Mouse (Mus musculus) right cerebral cortex, adult 18-20 months (tissue): ENCODE results near the gene Fancm.
"Not testable (repeated sequence)": the region's sequence is repeated elsewhere in the genome, so short reads cannot be mapped to it uniquely, and the experiment has no call there.

ENCODE experiments used
- DNase-seq: peaks from one replicate; pipeline ENCODE4 v3.0.0; 2022; ENCODE audit warnings: mixed read lengths

The Fancm gene

DNA sequence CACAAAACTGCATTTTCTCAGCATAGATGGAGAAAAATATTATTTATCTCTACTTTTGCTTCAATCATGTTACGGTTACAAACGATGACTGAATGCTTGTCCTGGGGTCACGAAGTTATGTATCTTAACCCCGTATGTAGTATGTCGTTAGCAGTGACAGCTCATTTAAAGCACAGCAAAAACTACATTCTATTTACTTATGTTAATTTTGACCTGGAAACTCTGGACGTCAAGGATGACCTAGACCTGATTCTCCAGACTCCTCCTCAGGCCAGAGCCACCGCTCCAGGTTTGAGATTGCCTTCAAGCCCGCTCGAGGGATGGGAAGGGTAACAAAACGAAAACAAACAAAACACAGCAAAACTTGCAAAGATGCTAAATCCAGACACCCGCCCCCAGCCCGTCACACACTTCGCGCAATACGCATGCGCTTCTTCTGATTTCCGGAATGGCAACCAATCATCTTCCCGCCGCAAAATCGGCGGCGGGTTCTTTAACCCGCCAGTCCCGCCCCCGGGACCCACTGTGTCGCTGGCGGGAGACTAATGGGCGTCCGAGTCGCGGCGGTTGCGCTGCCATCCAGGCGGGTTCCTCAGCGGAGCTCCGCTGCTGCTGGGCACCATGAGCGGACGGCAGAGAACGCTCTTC is at the start of gene Fancm:
TSS of gene Fancm (plus strand) at position 519 of the 648 bp plus-strand sequence.
- peak; percentile 93 for DNase-seq

DNA sequence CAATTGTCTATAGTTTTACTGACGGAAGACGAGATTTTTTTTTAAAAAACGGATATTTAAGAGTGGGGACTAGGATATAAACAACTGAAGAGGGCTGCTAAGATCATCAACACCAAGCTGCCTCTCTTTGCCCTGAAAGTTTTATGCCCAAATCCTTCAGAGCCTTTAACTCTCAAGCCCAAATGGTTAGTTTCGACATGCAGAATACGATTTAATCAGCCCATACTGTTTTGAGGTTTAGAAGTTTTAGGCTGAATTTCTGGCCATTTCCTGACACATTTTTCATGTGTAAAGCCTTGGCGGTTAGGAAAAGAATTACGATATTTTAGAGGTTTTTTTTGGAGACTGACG is 39.6 kb upstream of the Fancm start:
- DNase-seq = no peak

DNA sequence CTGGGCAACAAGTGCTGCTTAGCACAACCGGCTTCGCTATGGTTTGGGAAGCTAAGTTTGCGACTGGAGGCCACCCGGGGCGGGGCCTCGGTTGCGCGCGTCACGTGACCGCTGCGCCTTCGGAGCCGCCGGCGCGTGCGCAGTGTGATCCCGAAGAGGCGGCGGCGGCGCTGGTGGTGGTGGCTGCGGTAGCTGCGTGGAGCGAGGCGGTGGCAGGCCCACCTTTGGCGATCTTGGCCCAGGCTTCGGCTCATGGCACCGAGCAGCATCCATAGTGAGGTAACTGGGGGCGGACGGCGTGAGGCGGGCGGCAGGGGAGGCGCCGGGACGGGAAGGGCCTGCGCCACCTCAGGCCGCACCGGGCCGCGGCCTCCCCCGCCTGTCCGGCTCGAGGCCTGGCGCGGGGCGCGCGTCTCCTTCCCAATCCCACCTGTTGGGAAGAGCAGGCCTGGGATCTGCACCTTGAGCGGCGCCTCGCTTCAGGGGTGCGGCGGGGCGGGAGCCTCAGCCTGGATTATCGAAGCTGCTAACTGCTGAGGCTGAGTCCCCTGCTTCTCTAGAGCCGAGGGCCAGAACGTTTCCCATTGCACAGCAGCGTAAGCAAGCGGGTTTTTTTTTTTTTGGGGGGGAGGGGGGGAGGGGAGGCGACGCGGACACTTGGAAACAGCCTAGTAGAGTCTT is 39.1 kb upstream of the Fancm start, which contains the start of gene Prpf39:
TSS of gene Prpf39 (plus strand) at position 144 of the 681 bp plus-strand sequence.
- peak; percentile 93 for DNase-seq

DNA sequence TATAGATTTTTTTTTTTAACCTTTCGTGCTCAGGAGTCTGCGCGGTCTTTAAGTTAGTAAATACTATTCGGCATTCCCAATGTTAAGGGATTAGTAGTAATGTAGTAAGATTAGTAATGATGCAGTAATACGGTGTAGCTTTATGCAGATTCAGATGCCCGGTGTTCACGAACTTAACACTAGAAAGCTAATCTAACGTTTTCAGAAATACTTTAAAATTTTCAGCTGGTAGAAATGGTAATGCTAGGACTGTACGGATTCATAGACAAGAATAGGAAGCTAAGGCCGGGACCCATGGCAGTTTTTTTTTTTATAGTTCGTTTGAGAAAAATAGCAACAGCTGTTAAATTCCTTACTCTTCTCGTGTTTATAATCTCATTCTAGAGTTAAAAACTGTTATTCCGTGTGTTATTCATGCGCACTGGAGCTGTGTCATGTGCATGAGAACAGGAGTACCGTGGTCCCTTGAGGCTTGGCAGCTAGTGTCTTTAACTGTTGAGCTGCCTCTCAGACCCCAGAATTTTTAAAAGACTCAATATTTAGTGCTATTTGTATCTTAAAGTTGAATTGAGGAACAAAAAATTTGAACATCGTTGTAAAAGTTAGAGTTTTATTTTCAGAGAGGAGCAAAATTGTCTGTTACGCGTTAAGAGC is 38.4 kb upstream of the Fancm start:
- DNase-seq = no peak

GRCm38 (mm10) chr12:65037546-65037937 is 37.9 kb upstream of the Fancm start:
- DNase-seq = no peak

DNA sequence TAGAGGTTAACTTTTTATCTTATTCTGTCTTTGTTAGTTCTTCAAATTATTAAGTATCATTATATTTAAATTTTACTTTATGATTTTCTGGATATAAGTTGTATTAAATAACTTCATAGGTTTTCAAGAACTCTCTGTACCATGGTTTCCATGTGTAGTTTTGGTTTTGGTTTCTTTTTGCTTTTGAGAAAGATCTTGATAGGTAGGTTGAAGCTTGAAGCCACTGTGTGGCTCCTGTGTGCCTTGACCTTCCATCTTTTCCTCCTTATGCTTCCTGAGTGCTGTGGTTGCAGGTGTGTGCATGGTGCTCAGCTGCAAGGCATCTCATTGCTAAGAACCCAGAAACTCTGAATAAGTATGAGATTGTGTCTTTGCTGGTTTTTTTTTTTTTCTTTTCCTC is 26.6 kb upstream of the Fancm start:
- DNase-seq = no peak

GRCm38 (mm10) chr12:65058203-65058602 is 17.2 kb upstream of the Fancm start:
- DNase-seq = no peak

GRCm38 (mm10) chr12:65061082-65061481 is 14.3 kb upstream of the Fancm start:
- no peak for DNase-seq

DNA sequence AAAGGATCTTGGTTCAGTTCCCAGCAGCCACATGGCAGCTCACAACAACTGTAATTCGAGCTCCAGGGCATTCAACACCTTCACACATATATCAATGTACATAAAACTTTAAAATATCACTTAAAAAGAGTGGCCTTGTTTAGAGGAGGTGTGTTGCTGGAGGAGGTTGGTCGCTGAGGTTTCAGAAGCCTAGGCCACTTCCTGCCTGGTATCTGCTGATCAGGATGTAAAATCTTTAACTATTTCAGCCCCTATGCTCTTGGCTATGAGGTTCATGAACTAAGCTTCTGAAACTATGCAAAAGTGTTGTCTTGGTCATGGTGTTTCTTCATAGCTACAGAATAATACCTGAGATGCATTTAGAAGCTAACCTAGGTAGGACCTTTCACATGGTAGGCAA is 10.2 kb upstream of the Fancm start:
- DNase-seq = no peak

DNA sequence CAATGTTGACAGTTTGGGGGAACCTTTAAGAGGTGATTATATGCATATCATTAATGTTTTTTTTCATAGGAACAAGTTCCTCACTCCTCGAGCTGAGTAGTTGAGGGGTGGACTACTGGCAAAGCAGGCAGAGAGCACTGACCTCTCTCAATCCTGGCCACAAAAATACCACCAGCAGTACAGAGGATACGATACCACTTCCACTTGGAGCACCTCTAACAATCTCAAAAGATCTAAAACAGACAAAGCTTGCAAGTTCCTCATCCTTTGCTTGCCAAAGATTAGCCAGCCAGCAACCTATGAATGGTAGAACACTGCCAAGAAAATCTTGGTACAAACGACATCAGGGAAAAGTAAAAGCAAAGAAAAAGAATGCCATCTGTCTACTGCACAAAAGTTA is 9.2 kb upstream of the Fancm start:
- no peak for DNase-seq

DNA sequence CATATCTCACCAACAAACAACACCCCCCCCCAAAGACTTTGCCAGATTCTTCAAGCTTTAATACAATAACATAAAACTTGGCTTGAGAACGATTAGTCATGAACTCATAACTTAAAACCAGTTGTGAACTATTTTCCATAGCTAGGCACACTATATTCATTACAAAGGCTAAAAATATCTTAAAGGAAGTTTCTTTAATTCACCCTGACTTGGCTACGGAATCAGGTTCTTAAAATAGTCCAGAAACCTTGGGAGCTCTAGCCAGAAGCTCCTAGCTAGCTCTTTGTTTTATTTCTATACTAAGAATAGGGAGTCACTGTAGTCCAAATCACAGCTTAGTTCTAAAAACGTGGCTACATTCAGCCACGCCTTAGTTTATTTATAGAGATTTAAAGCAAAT is 7.0 kb upstream of the Fancm start:
- DNase-seq = no peak

DNA sequence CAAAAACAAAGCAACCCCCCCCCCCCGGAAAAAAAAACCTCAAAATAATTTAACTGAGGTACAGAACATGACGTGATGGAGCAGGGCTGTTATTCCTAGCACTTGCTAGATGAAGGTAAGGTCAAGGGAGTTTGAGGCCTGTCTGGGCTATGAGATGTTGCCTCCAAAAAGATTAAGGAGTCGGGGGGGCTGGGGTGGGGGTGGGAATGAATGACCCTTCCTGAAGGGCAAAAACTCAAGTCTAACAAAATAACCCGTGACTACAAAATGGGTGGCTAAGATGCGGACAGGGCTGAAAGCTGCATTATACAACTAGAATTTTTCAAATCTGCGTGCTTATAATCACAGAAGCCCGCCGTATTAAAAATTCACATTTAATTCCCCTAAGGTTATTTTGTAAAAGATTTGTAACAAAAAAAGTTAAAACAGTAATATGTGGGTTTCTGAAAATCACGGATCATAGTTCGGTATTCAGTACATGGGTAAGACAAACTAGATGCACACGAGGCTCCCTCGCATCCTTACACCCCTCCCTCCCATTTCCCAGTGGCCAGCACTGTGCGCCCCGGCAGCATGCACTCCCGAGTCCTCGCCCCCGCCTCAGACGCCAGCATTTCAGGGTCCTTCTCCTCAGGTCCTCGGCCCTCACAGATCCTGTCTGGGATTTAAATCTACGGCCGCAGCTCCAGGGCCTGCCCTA is 2.3 kb upstream of the Fancm start:
- no peak for DNase-seq

DNA sequence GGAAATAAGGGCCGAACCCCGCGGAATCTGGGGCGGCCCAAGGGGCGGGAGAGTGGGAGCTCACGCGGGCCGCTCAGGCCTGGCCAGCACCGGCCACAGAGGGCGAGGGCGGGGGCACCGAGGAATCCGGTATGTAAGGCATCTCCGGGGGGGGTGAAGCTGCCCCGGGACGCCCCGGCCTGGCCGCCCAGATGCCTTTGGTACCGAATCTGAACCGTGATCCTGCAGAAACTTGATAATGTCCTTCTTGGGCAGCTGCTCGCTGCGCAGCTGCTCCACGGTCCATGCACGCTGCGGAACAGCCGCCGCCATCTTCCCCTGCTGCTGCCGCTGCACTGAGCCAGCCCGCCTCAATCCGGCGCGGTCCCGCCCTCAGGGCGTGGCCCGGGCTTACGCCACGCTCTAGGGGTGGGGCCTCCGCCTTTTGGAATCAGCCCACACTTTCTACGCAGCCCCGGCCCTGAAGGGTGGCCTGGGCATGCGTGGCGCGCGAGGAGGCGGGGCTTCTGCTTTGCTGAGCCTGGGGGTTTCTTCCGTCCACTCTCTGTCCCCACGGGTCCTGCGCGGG is 1.7 kb upstream of the Fancm start, which contains the start of gene Fkbp3:
TSS of gene Fkbp3 (minus strand) at position 397 of the 568 bp plus-strand sequence.
- DNase-seq = peak; percentile 98

- no peak for DNase-seq
Measured at GRCm38 (mm10) chr12:65074651-65075050, 752 bp upstream of the Fancm start.

DNA sequence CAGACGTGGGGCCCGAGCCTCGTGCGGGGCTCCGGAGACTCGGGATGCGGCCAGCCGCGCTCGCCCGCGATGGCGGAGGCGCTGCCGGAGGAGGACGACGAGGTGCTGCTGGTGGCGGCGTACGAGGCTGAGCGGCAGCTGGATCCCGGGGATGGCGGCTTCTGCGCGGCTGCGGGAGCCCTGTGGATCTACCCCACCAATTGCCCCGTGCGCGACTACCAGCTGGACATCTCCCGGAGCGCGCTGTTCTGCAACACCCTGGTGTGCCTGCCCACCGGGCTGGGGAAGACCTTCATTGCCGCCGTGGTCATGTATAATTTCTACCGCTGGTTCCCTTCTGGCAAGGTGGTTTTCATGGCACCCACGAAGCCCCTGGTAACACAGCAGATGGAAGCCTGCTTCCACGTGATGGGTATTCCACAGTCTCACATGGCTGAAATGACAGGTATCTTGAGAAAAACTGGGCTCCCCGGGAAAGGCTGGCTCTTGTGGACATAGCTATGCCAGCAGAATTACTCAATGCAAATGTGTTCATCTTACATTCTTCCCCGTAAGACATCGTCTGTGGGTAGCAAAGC is 419 bp downstream of the Fancm start:
- no peak for DNase-seq

DNA sequence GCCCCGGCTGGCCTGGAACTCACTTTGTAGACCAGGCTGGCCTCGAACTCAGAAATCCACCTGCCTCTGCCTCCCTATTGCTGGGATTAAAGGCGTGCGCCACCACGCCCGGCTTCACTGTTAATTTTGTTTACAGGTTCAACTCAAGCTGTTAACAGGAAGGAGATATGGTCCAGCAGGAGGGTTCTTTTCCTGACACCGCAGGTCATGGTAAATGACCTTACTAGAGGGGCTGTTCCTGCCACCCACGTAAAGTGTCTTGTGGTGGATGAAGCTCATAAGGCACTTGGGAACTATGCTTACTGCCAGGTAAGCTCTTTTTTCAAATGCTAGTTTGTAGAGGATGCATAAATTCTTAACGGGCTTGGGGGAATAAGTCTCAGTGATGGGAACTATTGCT is 1.5 kb downstream of the Fancm start:
- DNase-seq = no peak

DNA sequence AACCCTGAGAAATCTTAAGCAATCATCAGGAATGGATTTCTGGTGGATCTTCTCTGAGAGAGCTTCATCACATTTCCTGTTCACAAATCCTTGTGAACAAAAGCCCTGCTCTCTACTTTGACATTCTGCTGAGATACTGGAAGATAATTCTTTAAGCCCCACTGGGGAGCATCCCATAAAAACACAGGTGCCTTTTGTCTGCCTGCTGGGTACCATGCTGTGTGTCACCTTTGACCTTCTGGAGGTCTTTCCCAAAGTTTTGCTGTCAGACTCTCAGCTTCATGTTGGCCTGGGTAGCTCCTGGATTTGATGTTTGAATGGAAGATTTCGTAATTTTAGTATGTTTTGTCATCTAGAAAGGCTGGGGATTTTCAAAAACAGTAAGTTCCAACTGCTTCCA is 33.3 kb downstream of the Fancm start:
- DNase-seq = no peak

DNA sequence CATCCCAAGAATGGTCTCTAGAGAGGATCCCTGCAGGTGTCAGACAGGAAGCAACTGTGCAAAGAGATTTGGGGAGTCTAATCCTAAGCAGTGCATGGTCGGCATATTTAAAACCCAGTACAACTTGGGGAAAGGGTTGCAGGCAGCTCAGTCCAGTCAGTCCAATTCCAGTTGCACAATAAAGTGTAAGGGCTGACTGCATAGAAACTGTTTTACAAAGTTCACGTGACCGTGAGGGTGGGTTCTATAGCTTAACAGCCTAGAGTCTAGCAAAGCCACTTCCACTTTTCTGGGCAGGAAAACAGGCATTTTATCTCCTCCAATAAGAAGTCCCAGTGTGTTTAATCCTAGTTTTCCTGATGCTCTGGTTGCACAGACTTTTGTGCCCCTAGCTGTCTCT is 36.1 kb downstream of the Fancm start:
- no peak for DNase-seq

- peak; percentile 37 for DNase-seq
Measured at GRCm38 (mm10) chr12:65112811-65113210, 37.4 kb downstream of the Fancm start.

GRCm38 (mm10) chr12:65113925-65114324 is 38.5 kb downstream of the Fancm start:
- no peak for DNase-seq

DNA sequence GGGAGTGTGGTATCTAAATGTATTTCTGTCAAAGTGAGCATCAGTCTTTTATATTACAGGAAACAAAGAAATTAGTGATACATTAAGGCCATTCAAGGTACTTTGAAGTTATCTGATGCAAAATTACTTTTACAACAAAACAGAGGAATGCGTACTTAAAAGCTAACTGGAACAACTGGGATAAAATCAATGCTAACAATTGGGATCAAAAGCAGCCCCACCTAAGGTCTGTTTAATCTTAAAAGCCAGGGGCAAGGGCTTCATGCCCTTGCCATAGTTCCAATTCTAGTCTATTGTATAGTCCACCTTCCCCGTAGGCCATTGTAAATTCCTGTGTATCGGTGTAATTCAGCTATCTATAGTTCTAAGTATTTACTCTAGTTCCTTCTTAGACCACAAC is 39.6 kb downstream of the Fancm start:
- not testable (repeated sequence) for DNase-seq

- DNase-seq = peak; percentile 21
Measured at GRCm38 (mm10) chr12:65118968-65119367, 43.6 kb downstream of the Fancm start.

- no peak for DNase-seq
Measured at GRCm38 (mm10) chr12:65119451-65119850, 44.0 kb downstream of the Fancm start.
